ENCODE assay signal across 16 mouse cellular contexts in genomic region chr7:141269273-141269545, GRCm38 (mm10). TPM values are rescaled to one million over a fixed set of nuclear protein-coding genes. Genes with fewer than 3 reads are reported as not detected.
DNase-seq lines count a peak whose midpoint lies in the region; ATAC-seq and TF ChIP-seq lines count a peak whose summit lies in the region.
"Had no signal": no experiment of that assay in that cellular context is flagged by ENCODE, and none has a peak within 500 bp of the region (broad histone marks: within the 10 kb centered on the region; RNA-seq: fewer than 3 reads in every experiment).

No protein-coding gene starts in this region.

- peak overlapping the region; percentile 39; the same call in 1 of the 2 replicates for H3K27ac ChIP-seq in liver, adult 2 months (replicated peaks; ENCODE audit: insufficient read depth, low read depth, low read length)
- peak overlapping the region; percentile 79 for H3K27ac ChIP-seq in bone marrow, adult 2 months (ENCODE audit: control insufficient read depth, insufficient read depth, low read depth, low read length, poor library complexity)
- H3K27ac ChIP-seq in liver, embryonic 16.5 days (ENCODE audit: low read length), result no peak overlapping the region
- H3K27ac ChIP-seq: embryonic facial prominence, embryonic 13.5 days; midbrain, embryonic 12.5 days had no signal

- H3K4me1 ChIP-seq in erythroblast, embryonic 14.5 days (ENCODE audit: control insufficient read depth), result peaks cover 35% of the 10 kb centered on the region
- H3K4me1 ChIP-seq in liver, adult 2 months (ENCODE audit: control insufficient read depth, insufficient read depth, low read length), result peaks cover 11% of the 10 kb centered on the region; the same call in 1 of the 2 replicates
- H3K4me1 ChIP-seq in bone marrow, adult 2 months (ENCODE audit: control insufficient read depth, insufficient read depth, low read length), result peaks cover 6% of the 10 kb centered on the region
- peaks cover 17% of the 10 kb centered on the region for H3K4me1 ChIP-seq in liver, embryonic 16.5 days (ENCODE audit: control insufficient read depth, low read depth, low read length)

- peaks cover 36% of the 10 kb centered on the region for H3K27me3 ChIP-seq in erythroblast, embryonic 14.5 days (ENCODE audit: control insufficient read depth)
- no peaks in the 10 kb centered on the region for H3K27me3 ChIP-seq in liver, adult 2 months (ENCODE audit: control insufficient read depth, insufficient read depth, low read length)
- peaks cover 3% of the 10 kb centered on the region for H3K27me3 ChIP-seq in liver, embryonic 16.5 days (ENCODE audit: control insufficient read depth, insufficient read depth, low read depth, low read length)
- H3K27me3 ChIP-seq: embryonic facial prominence, embryonic 13.5 days had no signal

- H3K4me2 ChIP-seq in liver, embryonic 16.5 days (ENCODE audit: low read depth, low read length), result peak overlapping the region; percentile 35
- H3K4me2 ChIP-seq: embryonic facial prominence, embryonic 13.5 days; midbrain, embryonic 12.5 days had no signal

- no peaks in the 10 kb centered on the region for H3K9me3 ChIP-seq in erythroblast, embryonic 14.5 days (ENCODE audit: control insufficient read depth, low read length)
- no peaks in the 10 kb centered on the region for H3K9me3 ChIP-seq in liver, embryonic 16.5 days (replicated peaks; ENCODE audit: control insufficient read depth, low read length)
- H3K9me3 ChIP-seq: embryonic facial prominence, embryonic 13.5 days; midbrain, embryonic 12.5 days had no signal

- no peak for DNase-seq in liver, adult 2 months (ENCODE audit: extremely low read depth, low read depth, low spot score)
- no peak for DNase-seq in liver
- no peak for DNase-seq in embryo, embryonic 9.5 days (ENCODE audit: extremely low spot score)
- DNase-seq: cerebellum, adult 2 months had no signal

- H3K36me3 ChIP-seq in erythroblast, embryonic 14.5 days (ENCODE audit: control insufficient read depth), result peaks cover 7% of the 10 kb centered on the region
- no peaks in the 10 kb centered on the region for H3K36me3 ChIP-seq in liver, adult 2 months (ENCODE audit: control insufficient read depth, insufficient read depth, low read length)
- H3K36me3 ChIP-seq in liver, embryonic 16.5 days (ENCODE audit: control insufficient read depth, insufficient read depth), result no peaks in the 10 kb centered on the region

- H3K79me2 ChIP-seq in liver, adult 2 months (ENCODE audit: control insufficient read depth, insufficient read depth, low read length), result no peaks in the 10 kb centered on the region

- TF ChIP-seq CTCF in liver, adult 2 months (IDR thresholded peaks at IDR 0.05; ENCODE audit: low read depth, low read length), result no peak
- TF ChIP-seq CTCF in bone marrow, adult 2 months (IDR thresholded peaks at IDR 0.05; ENCODE audit: control insufficient read depth, insufficient read depth, low read length), result no peak

- peak overlapping the region; percentile 60 for H3K9ac ChIP-seq in liver, adult 2 months (ENCODE audit: low read depth, low read length)
- H3K9ac ChIP-seq in liver, embryonic 16.5 days (ENCODE audit: low read depth, low read length), result no peak overlapping the region
- H3K9ac ChIP-seq: embryonic facial prominence, embryonic 13.5 days; midbrain, embryonic 12.5 days had no signal

- WGBS in liver, adult 2 months, result 69% methylated on average over 14 of the region's 14 CpGs
- 38% methylated on average over 14 of the region's 14 CpGs for WGBS in bone marrow, adult 2 months
- 48% methylated on average over 14 of the region's 14 CpGs for WGBS in liver, embryonic 16.5 days (ENCODE audit: insufficient replicate concordance)

- ATAC-seq in erythroblast, adult 5-6 weeks (replicated peaks; ENCODE audit: low FRiP score, poor library complexity, severe bottlenecking), result no peak
- no peak for ATAC-seq in liver, embryonic 16.5 days (ENCODE audit: low read depth)
- ATAC-seq in monocyte, adult 5-6 weeks (replicated peaks; ENCODE audit: insufficient number of reproducible peaks, low FRiP score, low TSS enrichment, poor library complexity, severe bottlenecking), result no peak
- ATAC-seq: forebrain, embryonic 16.5 days had no signal

- peak overlapping the region; percentile 28 for H3K4me3 ChIP-seq in erythroblast, embryonic 14.5 days (replicated peaks)
- H3K4me3 ChIP-seq in liver, adult 2 months (ENCODE audit: insufficient read depth, low read depth, low read length), result peak overlapping the region; percentile 55
- H3K4me3 ChIP-seq in bone marrow, adult 2 months (replicated peaks; ENCODE audit: control insufficient read depth, low read depth, low read length), result peak overlapping the region; percentile 49
- peak overlapping the region; percentile 16 for H3K4me3 ChIP-seq in liver, embryonic 16.5 days (ENCODE audit: low read depth, low read length)
- H3K4me3 ChIP-seq: embryonic facial prominence, embryonic 13.5 days; midbrain, embryonic 12.5 days had no signal

- no peak for TF ChIP-seq POLR2A in liver, adult 2 months (IDR thresholded peaks at IDR 0.05; ENCODE audit: extremely low read depth, insufficient read depth, low read length)
- TF ChIP-seq POLR2A in bone marrow, adult 2 months (IDR thresholded peaks at IDR 0.05; ENCODE audit: borderline replicate concordance, control insufficient read depth, low read depth, low read length), result no peak

RNA-seq across cellular contexts. Expression of gene Irf7, which starts 2.9 kb away (rescaled TPM):
- polyA plus RNA-seq in erythroblast, embryonic 14.5 days (2012), result 2.2 and 2.9 TPM in 2 replicates
- total RNA-seq in erythroblast, adult 5-6 weeks (2015; ENCODE audit: low replicate concordance), result 49.5 and 73.8 TPM in 2 replicates
- total RNA-seq in erythroblast, adult 5-6 weeks (2017; ENCODE audit: low replicate concordance), result 78.0 and 88.9 TPM in 2 replicates
- total RNA-seq in liver, adult 2 months (2014; rRNA removed), result 22.8 and 32.2 TPM in 2 replicates
- polyA plus RNA-seq in liver, adult 2 months (2012; rRNA removed), result 42.4 and 102 TPM in 2 replicates
- polyA plus RNA-seq in bone marrow, adult 2 months (2011; ENCODE audit: insufficient read depth, insufficient read length, low replicate concordance, missing spikeins), result 37.9 and 60.3 TPM in 2 replicates
- 7.7 and 8.2 TPM in 2 replicates for polyA plus RNA-seq in liver, embryonic 16.5 days (2015; fragmentation: Nextera tagmentation; extraction: Ambion mirVana)
- total RNA-seq in monocyte, adult 5-6 weeks (2017), result 76.2 to 126 TPM (median 78.7 TPM) in 3 replicates

RNA-seq across cellular contexts. Expression of gene Cdhr5, which starts 7.4 kb away (rescaled TPM):
- polyA plus RNA-seq in erythroblast, embryonic 14.5 days (2012), result not detected in 2 replicates
- total RNA-seq in erythroblast, adult 5-6 weeks (2015; ENCODE audit: low replicate concordance), result not detected in 2 replicates
- not detected in 2 replicates for total RNA-seq in erythroblast, adult 5-6 weeks (2017; ENCODE audit: low replicate concordance)
- 18.5 and 40.3 TPM in 2 replicates for total RNA-seq in liver, adult 2 months (2014; rRNA removed)
- polyA plus RNA-seq in liver, adult 2 months (2012; rRNA removed), result 31.2 and 31.7 TPM in 2 replicates
- polyA plus RNA-seq in bone marrow, adult 2 months (2011; ENCODE audit: insufficient read depth, insufficient read length, low replicate concordance, missing spikeins), result not detected in 2 replicates
- polyA plus RNA-seq in liver, embryonic 16.5 days (2015; fragmentation: Nextera tagmentation; extraction: Ambion mirVana), result 0.42 and 1.6 TPM in 2 replicates
- not detected in 3 replicates for total RNA-seq in monocyte, adult 5-6 weeks (2017)
- total RNA-seq: layer of hippocampus, adult 8-10 months; left cerebral cortex, postnatal 14 days had no signal
- polyA plus RNA-seq: embryonic facial prominence, embryonic 13.5 days; forebrain, embryonic 16.5 days; midbrain, embryonic 12.5 days; neural tube, embryonic 11.5 days had no signal

RNA-seq across cellular contexts. Expression of gene Sct, which starts 9.7 kb away (rescaled TPM):
- not detected in 2 replicates for polyA plus RNA-seq in erythroblast, embryonic 14.5 days (2012)
- not detected in 2 replicates for total RNA-seq in erythroblast, adult 5-6 weeks (2015; ENCODE audit: low replicate concordance)
- total RNA-seq in erythroblast, adult 5-6 weeks (2017; ENCODE audit: low replicate concordance), result not detected in 2 replicates
- total RNA-seq in liver, adult 2 months (2014; rRNA removed), result not detected in 2 replicates
- not detected in 2 replicates for polyA plus RNA-seq in liver, adult 2 months (2012; rRNA removed)
- not detected in 2 replicates for polyA plus RNA-seq in bone marrow, adult 2 months (2011; ENCODE audit: insufficient read depth, insufficient read length, low replicate concordance, missing spikeins)
- polyA plus RNA-seq in liver, embryonic 16.5 days (2015; fragmentation: Nextera tagmentation; extraction: Ambion mirVana), result 1.4 TPM in 1 of 2 replicates, not detected in the other
- not detected in 3 replicates for total RNA-seq in monocyte, adult 5-6 weeks (2017)
- total RNA-seq: adrenal gland, adult 18-20 months; layer of hippocampus, adult 8-10 months; left cerebral cortex, postnatal 14 days had no signal

RNA-seq across cellular contexts. Expression of gene Drd4, which starts 22.6 kb away (rescaled TPM):
- not detected in 2 replicates for polyA plus RNA-seq in erythroblast, embryonic 14.5 days (2012)
- not detected in 2 replicates for total RNA-seq in erythroblast, adult 5-6 weeks (2015; ENCODE audit: low replicate concordance)
- not detected in 2 replicates for total RNA-seq in erythroblast, adult 5-6 weeks (2017; ENCODE audit: low replicate concordance)
- not detected in 2 replicates for total RNA-seq in liver, adult 2 months (2014; rRNA removed)
- not detected in 2 replicates for polyA plus RNA-seq in liver, adult 2 months (2012; rRNA removed)
- not detected in 2 replicates for polyA plus RNA-seq in bone marrow, adult 2 months (2011; ENCODE audit: insufficient read depth, insufficient read length, low replicate concordance, missing spikeins)
- polyA plus RNA-seq in liver, embryonic 16.5 days (2015; fragmentation: Nextera tagmentation; extraction: Ambion mirVana), result not detected in 2 replicates
- total RNA-seq in monocyte, adult 5-6 weeks (2017), result not detected in 3 replicates

RNA-seq across cellular contexts. Expression of gene Phrf1, which starts 40.6 kb away (rescaled TPM):
- 19.7 and 20.3 TPM in 2 replicates for polyA plus RNA-seq in erythroblast, embryonic 14.5 days (2012)
- total RNA-seq in erythroblast, adult 5-6 weeks (2015; ENCODE audit: low replicate concordance), result 24.9 and 30.0 TPM in 2 replicates
- 25.5 and 32.8 TPM in 2 replicates for total RNA-seq in erythroblast, adult 5-6 weeks (2017; ENCODE audit: low replicate concordance)
- total RNA-seq in liver, adult 2 months (2014; rRNA removed), result 8.1 and 12.6 TPM in 2 replicates
- 6.7 and 9.2 TPM in 2 replicates for polyA plus RNA-seq in liver, adult 2 months (2012; rRNA removed)
- 76.7 and 130 TPM in 2 replicates for polyA plus RNA-seq in bone marrow, adult 2 months (2011; ENCODE audit: insufficient read depth, insufficient read length, low replicate concordance, missing spikeins)
- 23.8 and 28.5 TPM in 2 replicates for polyA plus RNA-seq in liver, embryonic 16.5 days (2015; fragmentation: Nextera tagmentation; extraction: Ambion mirVana)
- 51.4 to 90.4 TPM (median 72.9 TPM) in 3 replicates for total RNA-seq in monocyte, adult 5-6 weeks (2017)

Comparison
In these comparisons a context has a peak if more than half of its experiments do, and no peak if none do; other contexts are left out.
1. RNA of gene Cdhr5, which starts 7.4 kb away (polyA plus RNA-seq): 31.2 to 31.7 TPM in liver, adult 2 months; 0.42 to 1.6 TPM in liver, embryonic 16.5 days, not detected in bone marrow, adult 2 months and not detected in erythroblast, embryonic 14.5 days; every median in the first group is over 10 times any median in the second.
2. Peak in every context shown above with its lines, with median percentiles within 50 percentile points of each other: H3K4me3 ChIP-seq.